Mouse (Mus musculus) lung, postnatal 0 days (tissue): Measurements from ENCODE around the gene Tyro3.

Source experiments
- CTCF ChIP-seq: IDR thresholded peaks from 2 replicates; pipeline ENCODE4 v1.5.1; 2016; ENCODE audit warnings: antibody characterized with exemption, mild to moderate bottlenecking
- EP300 ChIP-seq: IDR thresholded peaks from 2 replicates; pipeline ENCODE4 v1.6.1; 2016; ENCODE audit warnings: antibody characterized with exemption, mild to moderate bottlenecking, control low read depth

DNA sequence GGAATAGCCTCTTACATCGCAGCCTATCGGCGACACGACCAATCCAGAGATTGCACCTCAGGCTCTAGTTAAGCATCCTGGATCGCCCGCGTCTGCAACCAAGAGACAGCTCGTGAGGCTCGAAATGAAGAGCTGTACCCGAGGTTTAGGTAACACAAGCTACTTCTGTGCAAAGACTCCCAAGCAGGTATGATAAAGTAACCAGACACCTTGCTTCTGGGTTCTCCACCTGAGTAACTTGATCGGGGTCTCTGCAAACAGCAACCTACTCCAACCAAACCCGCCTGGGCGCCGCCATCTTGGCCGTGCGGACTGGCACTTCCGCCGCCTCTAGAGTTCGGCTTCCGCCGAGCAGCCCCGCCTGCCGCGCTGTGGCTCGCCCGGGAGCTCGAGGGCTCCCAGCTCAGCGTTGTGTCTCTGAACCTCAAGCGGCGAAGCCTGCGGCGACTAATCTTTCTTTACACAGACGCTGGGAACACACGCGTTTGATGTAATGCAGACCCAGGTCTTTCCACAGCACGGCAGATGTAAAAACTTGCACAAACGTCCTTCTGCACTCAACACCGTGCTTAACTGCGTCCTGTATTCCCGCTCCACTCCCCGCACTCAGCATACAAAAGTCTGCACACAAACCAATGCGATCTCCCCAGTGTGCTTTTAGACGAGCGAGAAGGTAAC, 10.2 kb upstream of the Tyro3 start, which contains the start of gene Rpap1:
- TF ChIP-seq CTCF (no peak), EP300 (no peak)
